Mouse (Mus musculus) intestine, embryonic 14.5 days (tissue): ENCODE measurements at regions not wholly inside any gene's neighbourhood (a gene's known extent, or its start where the extent isn't known, plus 50 kb on each side); places are given as distances from the start of the nearest gene placed in this dataset.

Source experiments
- ATAC-seq: fragments of 200-750 bp; cut with Nextera tagmentation; replicated peaks from 2 replicates; pipeline ENCODE4 v1.8.0; 2017; ENCODE audit warnings: low read depth, moderate number of reproducible peaks, moderate TSS enrichment, moderate library complexity; ENCODE audit not compliant: low FRiP score, low TSS enrichment
- DNase-seq: peaks from one replicate; pipeline ENCODE4 v3.0.0-alpha.2; 2018; ENCODE audit warnings: low spot score
- H3K27ac ChIP-seq: fragments of 300-500 bp; sonication (generic); 2 replicates; pipeline ENCODE4 v1.5.1; 2014; ENCODE audit warnings: low read depth, mild to moderate bottlenecking, control low read depth
- H3K27me3 ChIP-seq: fragments of 300-500 bp; sonication (generic); replicated peaks from 2 replicates; pipeline ENCODE4 v1.6.1; 2014; ENCODE audit warnings: low read length, control low read depth; ENCODE audit not compliant: control insufficient read depth, insufficient read depth
- H3K36me3 ChIP-seq: fragments of 300-500 bp; sonication (generic); 2 replicates; pipeline ENCODE4 v1.6.1; 2014; ENCODE audit warnings: low read length, control low read depth; ENCODE audit not compliant: control insufficient read depth, insufficient read depth
- H3K4me1 ChIP-seq: fragments of 300-500 bp; sonication (generic); replicated peaks from 2 replicates; pipeline ENCODE4 v1.6.1; 2014; ENCODE audit warnings: low read length, control low read depth, mixed read lengths; ENCODE audit not compliant: control insufficient read depth, insufficient read depth
- H3K4me2 ChIP-seq: fragments of 300-500 bp; sonication (generic); 2 replicates; pipeline ENCODE4 v1.6.1; 2014; ENCODE audit warnings: low read length
- H3K4me3 ChIP-seq: fragments of 300-500 bp; sonication (generic); 2 replicates; pipeline ENCODE4 v1.5.1; 2014; ENCODE audit warnings: low read depth, low read length, control low read depth, mixed read lengths
- H3K9ac ChIP-seq: fragments of 300-500 bp; sonication (generic); 2 replicates; pipeline ENCODE4 v1.6.1; 2014; ENCODE audit warnings: mild to moderate bottlenecking, low read length
- H3K9me3 ChIP-seq: fragments of 300-500 bp; sonication (generic); 2 replicates; pipeline ENCODE4 v1.6.1; 2016; ENCODE audit warnings: low read length, control low read depth; ENCODE audit not compliant: control insufficient read depth
- WGBS: fragments of 180-500 bp; shearing (Covaris S2); extraction: QIAGEN DNeasy Blood & Tissue Kit; methylation state at CpG from one replicate; pipeline ENCODE4 v1.1.7; 2014; 5-methylcytosine and 5-hydroxymethylcytosine counted together

- no peaks in the 10 kb centered on the region for H3K9me3 ChIP-seq
- H3K27ac ChIP-seq: no peak overlapping the region
- H3K4me2 ChIP-seq: no peak overlapping the region
- DNase-seq (no peak), ATAC-seq (no peak)
- H3K4me1 ChIP-seq: no peaks in the 10 kb centered on the region
- WGBS: 91% methylated on average over 6 of the region's 6 CpGs
- H3K36me3 ChIP-seq: no peaks in the 10 kb centered on the region
- no peak overlapping the region for H3K4me3 ChIP-seq
- H3K9ac ChIP-seq: no peak overlapping the region
- H3K27me3 ChIP-seq: no peaks in the 10 kb centered on the region
These were observed 119.3 kb upstream of the Hnrnpa3 start for GRCm38 (mm10) chr2:75539726-75540125.

- H3K36me3 ChIP-seq: no peaks in the 10 kb centered on the region
- no peaks in the 10 kb centered on the region for H3K9me3 ChIP-seq
- H3K4me1 ChIP-seq: no peaks in the 10 kb centered on the region
- no peak overlapping the region for H3K9ac ChIP-seq
- WGBS: 66% methylated on average over 5 of the region's 5 CpGs
- DNase-seq (no peak), ATAC-seq (no peak)
- no peaks in the 10 kb centered on the region for H3K27me3 ChIP-seq
- no peak overlapping the region for H3K4me3 ChIP-seq
- H3K27ac ChIP-seq: no peak overlapping the region
- H3K4me2 ChIP-seq: no peak overlapping the region
These were observed 116.7 kb upstream of the Hnrnpa3 start for GRCm38 (mm10) chr2:75542331-75542730.

- Histone ChIP-seq H3K9ac (no peak overlapping the region), H3K4me1 (no peaks in the 10 kb centered on the region), H3K4me3 (no peak overlapping the region), H3K36me3 (no peaks in the 10 kb centered on the region), H3K9me3 (no peaks in the 10 kb centered on the region), H3K27me3 (no peaks in the 10 kb centered on the region), H3K4me2 (no peak overlapping the region), H3K27ac (no peak overlapping the region)
- 49% methylated on average over 5 of the region's 5 CpGs for WGBS
- ATAC-seq (no peak), DNase-seq (no peak)
These were observed 116.3 kb upstream of the Hnrnpa3 start for GRCm38 (mm10) chr2:75542781-75543180.

GRCm38 (mm10) chr2:75545971-75546370 lies 113.1 kb upstream of the Hnrnpa3 start:
- WGBS: 86% methylated on average over 7 of the region's 7 CpGs
- Histone ChIP-seq H3K36me3 (no peaks in the 10 kb centered on the region), H3K9ac (no peak overlapping the region), H3K27ac (no peak overlapping the region), H3K4me3 (no peak overlapping the region), H3K4me2 (no peak overlapping the region), H3K4me1 (no peaks in the 10 kb centered on the region), H3K9me3 (no peaks in the 10 kb centered on the region), H3K27me3 (no peaks in the 10 kb centered on the region)
- no peak for DNase-seq
- no peak for ATAC-seq

GRCm38 (mm10) chr2:75555676-75556075 lies 103.4 kb upstream of the Hnrnpa3 start:
- H3K36me3 ChIP-seq: no peaks in the 10 kb centered on the region
- ATAC-seq (no peak), DNase-seq (no peak)
- no peak overlapping the region for H3K4me3 ChIP-seq
- H3K27me3 ChIP-seq: no peaks in the 10 kb centered on the region
- WGBS: 82% methylated on average over 8 of the region's 8 CpGs
- no peaks in the 10 kb centered on the region for H3K9me3 ChIP-seq
- no peak overlapping the region for H3K27ac ChIP-seq
- peaks cover 20% of the 10 kb centered on the region; the same call in 1 of the 2 replicates for H3K4me1 ChIP-seq
- no peak overlapping the region for H3K9ac ChIP-seq
- no peak overlapping the region for H3K4me2 ChIP-seq

- Histone ChIP-seq H3K9ac (no peak overlapping the region), H3K4me2 (no peak overlapping the region), H3K4me3 (no peak overlapping the region), H3K27me3 (no peaks in the 10 kb centered on the region), H3K4me1 (peaks cover 23% of the 10 kb centered on the region; the same call in 1 of the 2 replicates), H3K27ac (no peak overlapping the region), H3K9me3 (no peaks in the 10 kb centered on the region), H3K36me3 (no peaks in the 10 kb centered on the region)
- DNase-seq (no peak), ATAC-seq (no peak)
- WGBS: 55% methylated on average over 7 of the region's 7 CpGs
These were observed 102.3 kb upstream of the Hnrnpa3 start for GRCm38 (mm10) chr2:75556744-75557143.

GRCm38 (mm10) chr2:75557392-75557791 lies 101.7 kb upstream of the Hnrnpa3 start:
- Histone ChIP-seq H3K4me1 (peaks cover 23% of the 10 kb centered on the region; the same call in 1 of the 2 replicates), H3K9me3 (no peaks in the 10 kb centered on the region), H3K4me3 (no peak overlapping the region), H3K27me3 (no peaks in the 10 kb centered on the region), H3K27ac (no peak overlapping the region), H3K36me3 (no peaks in the 10 kb centered on the region), H3K9ac (no peak overlapping the region), H3K4me2 (no peak overlapping the region)
- no peak for DNase-seq
- 43% methylated on average over 11 of the region's 11 CpGs for WGBS
- ATAC-seq: no peak

GRCm38 (mm10) chr2:75559920-75560319 lies 99.1 kb upstream of the Hnrnpa3 start:
- DNase-seq (no peak), ATAC-seq (no peak)
- H3K9ac ChIP-seq: no peak overlapping the region
- H3K27me3 ChIP-seq: no peaks in the 10 kb centered on the region
- H3K4me2 ChIP-seq: no peak overlapping the region
- peaks cover 23% of the 10 kb centered on the region; the same call in 1 of the 2 replicates for H3K4me1 ChIP-seq
- no peak overlapping the region for H3K27ac ChIP-seq
- H3K9me3 ChIP-seq: no peaks in the 10 kb centered on the region
- no peaks in the 10 kb centered on the region for H3K36me3 ChIP-seq
- H3K4me3 ChIP-seq: no peak overlapping the region
- WGBS: 37% methylated on average over 6 of the region's 6 CpGs

- DNase-seq: no peak
- no peak overlapping the region for H3K27ac ChIP-seq
- no peak overlapping the region for H3K4me2 ChIP-seq
- H3K4me3 ChIP-seq: no peak overlapping the region
- no peak overlapping the region for H3K9ac ChIP-seq
- ATAC-seq: no peak
- no peaks in the 10 kb centered on the region for H3K36me3 ChIP-seq
- 55% methylated on average over 9 of the region's 9 CpGs for WGBS
- 0 out of 2 replicates have a peak, but pooled peaks cover 14% of the 10 kb centered on the region for H3K4me1 ChIP-seq
- no peaks in the 10 kb centered on the region for H3K9me3 ChIP-seq
- no peaks in the 10 kb centered on the region for H3K27me3 ChIP-seq
These were observed 95.7 kb upstream of the Hnrnpa3 start for GRCm38 (mm10) chr2:75563253-75563913.
